Mouse (Mus musculus): ENCODE measurements at regions not wholly inside any gene's neighbourhood (a gene's known extent, or its start where the extent isn't known, plus 50 kb on each side); places are given as distances from the start of the nearest gene placed in this dataset.

DNA sequence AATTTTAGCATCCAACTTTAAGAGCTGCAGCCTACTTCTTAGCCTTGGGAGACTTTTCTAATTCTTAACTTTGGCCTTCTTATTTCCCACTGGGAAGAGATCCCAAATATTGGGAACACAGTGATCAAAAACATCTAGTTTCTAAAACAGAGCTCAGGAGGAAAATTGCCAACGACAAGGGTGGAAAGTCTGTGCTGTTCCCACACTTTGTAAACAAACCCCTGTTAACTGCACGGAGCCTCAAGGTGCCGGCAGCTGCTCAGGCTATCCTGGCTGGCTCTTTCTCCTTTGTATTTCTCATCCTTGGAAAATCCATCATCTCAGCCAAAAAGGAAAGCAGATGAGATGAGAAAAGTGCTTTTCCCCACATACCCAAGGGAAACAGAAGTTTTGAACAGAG lies 84.9 kb downstream of the Impad1 start:
- Histone ChIP-seq H3K4me2 (ENCODE audit: low read depth) (no peak overlapping the region), H3K27me3 (ENCODE audit: insufficient read depth, low read length) (no peaks in the 10 kb centered on the region), H3K36me3 (ENCODE audit: insufficient read depth) (no peaks in the 10 kb centered on the region), H3K9me3 (ENCODE audit: low read length) (no peaks in the 10 kb centered on the region), H3K27ac (ENCODE audit: low read depth, low read length) (no peak overlapping the region), H3K4me1 (ENCODE audit: insufficient read depth) (no peaks in the 10 kb centered on the region), H3K9ac (no peak overlapping the region), H3K4me3 (ENCODE audit: low read depth, low read length) (no peak overlapping the region)
- 24% methylated on average over 3 of the region's 3 CpGs for WGBS
- DNase-seq (no peak), ATAC-seq (no peak)
- TF ChIP-seq CTCF (IDR thresholded peaks at IDR 0.05; ENCODE audit: low read depth), result no peak

DNA sequence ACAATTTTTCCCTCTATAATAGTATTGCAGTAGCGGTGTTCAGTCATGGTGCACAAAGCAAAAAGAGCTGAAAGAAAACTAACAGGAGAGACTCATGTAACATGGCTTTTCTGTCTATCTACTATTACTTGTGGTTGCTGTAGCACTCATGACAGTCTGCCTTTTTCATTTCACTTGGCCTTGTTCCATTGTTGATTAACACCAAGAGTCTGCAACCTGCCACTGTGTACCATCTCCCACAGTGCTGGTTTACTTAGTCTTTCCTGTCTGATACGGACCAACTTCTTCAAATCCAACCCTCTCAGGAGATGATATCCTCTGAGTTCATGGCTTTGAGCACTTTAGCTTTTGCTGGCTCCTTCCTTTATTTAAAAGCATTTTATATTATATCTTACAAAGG lies 94.1 kb downstream of the Impad1 start:
- Histone ChIP-seq H3K9me3 (ENCODE audit: low read length) (no peaks in the 10 kb centered on the region), H3K27me3 (ENCODE audit: insufficient read depth, low read length) (no peaks in the 10 kb centered on the region), H3K4me1 (ENCODE audit: insufficient read depth) (no peaks in the 10 kb centered on the region), H3K4me2 (ENCODE audit: low read depth) (no peak overlapping the region), H3K36me3 (ENCODE audit: insufficient read depth) (no peaks in the 10 kb centered on the region), H3K27ac (ENCODE audit: low read depth, low read length) (no peak overlapping the region), H3K9ac (no peak overlapping the region), H3K4me3 (ENCODE audit: low read depth, low read length) (no peak overlapping the region)
- no peak for TF ChIP-seq CTCF (IDR thresholded peaks at IDR 0.05; ENCODE audit: low read depth)
- DNase-seq (peak; percentile 27), ATAC-seq (peak; percentile 54; the same call in 1 of the 2 replicates)
- whole genome bisulfite sequencing, result 73% methylated on average over 2 of the region's 2 CpGs

DNA sequence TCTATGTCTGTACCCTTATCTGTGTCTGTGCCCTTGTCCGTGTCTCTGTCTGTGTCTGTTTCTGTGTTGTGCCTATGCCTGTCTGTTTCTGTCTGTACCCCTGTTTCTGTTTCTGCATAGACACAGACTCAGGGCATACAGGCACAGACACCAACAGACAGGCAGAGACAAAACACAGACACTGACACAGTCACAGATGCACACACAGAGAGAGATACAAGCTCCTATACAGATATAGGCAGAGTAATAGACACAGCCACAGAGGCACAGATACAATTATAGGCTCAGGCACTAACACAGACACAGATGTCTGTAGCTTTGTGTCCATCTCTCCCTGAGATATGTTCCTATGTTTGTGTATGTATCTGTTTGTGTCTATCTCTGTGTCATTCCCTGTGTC lies 97.7 kb downstream of the Impad1 start:
- no peak overlapping the region for H3K4me2 ChIP-seq (ENCODE audit: low read depth)
- H3K9me3 ChIP-seq (ENCODE audit: low read length), result no peaks in the 10 kb centered on the region
- WGBS, result 70% methylated on average over 1 of the region's 1 CpGs
- H3K4me3 ChIP-seq (ENCODE audit: low read depth, low read length), result no peak overlapping the region
- no peak overlapping the region for H3K9ac ChIP-seq
- no peaks in the 10 kb centered on the region for H3K4me1 ChIP-seq (ENCODE audit: insufficient read depth)
- DNase-seq (no peak), ATAC-seq (peak; percentile 66; the same call in 1 of the 2 replicates)
- TF ChIP-seq CTCF (IDR thresholded peaks at IDR 0.05; ENCODE audit: low read depth), result no peak
- no peak overlapping the region for H3K27ac ChIP-seq (ENCODE audit: low read depth, low read length)
- H3K27me3 ChIP-seq (ENCODE audit: insufficient read depth, low read length), result no peaks in the 10 kb centered on the region
- H3K36me3 ChIP-seq (ENCODE audit: insufficient read depth), result no peaks in the 10 kb centered on the region

DNA sequence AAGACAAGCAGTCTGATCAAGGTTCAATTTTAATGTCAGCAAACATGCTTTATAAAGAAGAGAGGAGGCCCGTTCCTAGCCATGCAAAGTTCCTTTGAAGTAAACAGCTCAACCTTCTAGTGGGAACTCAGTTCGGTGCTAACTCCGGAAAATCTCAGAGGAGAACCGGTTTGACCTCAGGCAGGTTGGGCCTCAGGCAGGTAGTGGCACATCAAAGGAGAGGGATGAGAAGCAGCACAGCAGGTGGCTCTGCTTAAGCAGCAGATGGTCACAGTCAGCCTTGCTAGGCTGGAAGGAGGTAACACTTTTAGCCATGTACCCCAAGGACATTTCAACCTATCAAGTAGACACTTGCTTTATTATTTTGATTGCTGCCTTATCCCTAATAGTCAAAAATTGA lies 106.2 kb downstream of the Impad1 start:
- no peak for TF ChIP-seq CTCF (IDR thresholded peaks at IDR 0.05; ENCODE audit: low read depth)
- ATAC-seq, result no peak
- no peak for DNase-seq
- no peaks in the 10 kb centered on the region for H3K4me1 ChIP-seq (ENCODE audit: insufficient read depth)
- H3K9me3 ChIP-seq (ENCODE audit: low read length), result no peaks in the 10 kb centered on the region
- H3K4me2 ChIP-seq (ENCODE audit: low read depth), result no peak overlapping the region
- H3K27ac ChIP-seq (ENCODE audit: low read depth, low read length), result no peak overlapping the region
- 44% methylated on average over 4 of the region's 4 CpGs for WGBS
- no peaks in the 10 kb centered on the region for H3K36me3 ChIP-seq (ENCODE audit: insufficient read depth)
- no peaks in the 10 kb centered on the region for H3K27me3 ChIP-seq (ENCODE audit: insufficient read depth, low read length)
- H3K4me3 ChIP-seq (ENCODE audit: low read depth, low read length), result no peak overlapping the region
- H3K9ac ChIP-seq, result no peak overlapping the region

DNA sequence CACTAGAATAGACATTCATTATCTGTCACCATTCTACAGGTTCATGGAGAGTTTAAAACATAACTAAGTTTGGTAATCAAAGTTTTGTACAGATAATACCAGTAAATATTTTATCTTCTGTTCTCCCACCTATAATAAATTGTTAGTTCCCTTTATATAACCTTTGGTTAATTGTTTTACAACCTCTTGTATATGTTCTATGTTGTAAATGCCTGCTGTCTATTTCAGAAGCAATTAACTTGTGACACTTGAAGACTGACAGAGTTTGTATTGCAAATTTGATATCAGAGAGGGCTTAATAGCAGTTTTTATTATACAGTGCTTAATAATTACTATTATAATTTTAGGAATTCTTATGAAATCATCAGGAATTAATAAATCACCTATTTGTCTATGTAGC lies 118.5 kb downstream of the Impad1 start:
- TF ChIP-seq CTCF (IDR thresholded peaks at IDR 0.05; ENCODE audit: low read depth), result no peak
- H3K4me3 ChIP-seq (ENCODE audit: low read depth, low read length), result no peak overlapping the region

DNA sequence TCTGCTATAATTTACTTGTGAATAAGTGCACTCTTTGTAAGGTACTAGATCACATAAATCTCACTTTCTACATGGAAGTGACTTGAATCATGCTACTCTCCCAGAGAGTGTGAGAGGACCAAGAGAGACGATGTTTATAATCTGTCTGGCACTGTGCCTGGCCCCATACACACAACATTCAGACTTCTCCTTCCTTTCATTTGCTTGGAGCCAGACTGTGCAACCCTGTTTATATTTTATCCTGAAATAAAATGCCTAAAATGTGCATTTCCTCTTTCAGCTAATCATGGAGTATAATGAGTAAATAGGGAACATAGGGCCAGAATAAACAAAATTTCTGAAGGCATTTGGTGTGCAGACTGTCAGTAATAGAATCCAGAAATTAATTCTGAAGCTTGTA lies 142.9 kb downstream of the Impad1 start:
- no peak for ATAC-seq
- H3K4me3 ChIP-seq (ENCODE audit: low read depth, low read length), result no peak overlapping the region
- 29% methylated on average over 1 of the region's 1 CpGs for WGBS

More for the DNA sequence above, 118.5 kb downstream of the Impad1 start:
- H3K4me2 ChIP-seq (ENCODE audit: low read depth), result no peak overlapping the region
- H3K9ac ChIP-seq, result no peak overlapping the region
- no peaks in the 10 kb centered on the region for H3K9me3 ChIP-seq (ENCODE audit: low read length)
- no peaks in the 10 kb centered on the region for H3K4me1 ChIP-seq (ENCODE audit: insufficient read depth)
- DNase-seq (no peak), ATAC-seq (no peak)
- H3K27ac ChIP-seq (ENCODE audit: low read depth, low read length), result no peak overlapping the region
- no peaks in the 10 kb centered on the region for H3K27me3 ChIP-seq (ENCODE audit: insufficient read depth, low read length)
- no peaks in the 10 kb centered on the region for H3K36me3 ChIP-seq (ENCODE audit: insufficient read depth)

DNA sequence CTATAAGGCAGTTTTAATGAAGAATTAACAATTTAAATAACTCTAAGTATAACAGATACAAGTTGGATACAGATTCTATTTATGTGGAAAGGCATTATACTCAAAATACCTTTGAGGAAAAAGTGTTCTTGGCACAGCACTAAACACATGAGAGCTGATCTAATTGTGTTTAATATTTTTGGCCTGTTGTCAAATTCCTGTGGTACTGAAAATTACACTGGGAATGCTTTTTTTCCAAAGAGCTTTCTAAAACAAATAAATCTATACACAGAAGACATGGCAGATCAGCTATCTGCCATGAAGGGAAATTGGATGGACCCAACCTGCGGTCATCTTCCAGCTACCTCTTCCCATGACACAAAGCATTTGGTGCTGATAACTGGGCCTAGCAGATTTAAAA lies 147.9 kb downstream of the Impad1 start:
- H3K4me2 ChIP-seq (ENCODE audit: low read depth), result no peak overlapping the region
- no peaks in the 10 kb centered on the region for H3K4me1 ChIP-seq (ENCODE audit: insufficient read depth)
- ATAC-seq (no peak), DNase-seq (no peak)
- WGBS, result 97% methylated on average over 1 of the region's 1 CpGs
- H3K27ac ChIP-seq (ENCODE audit: low read depth, low read length), result no peak overlapping the region
- H3K9ac ChIP-seq, result no peak overlapping the region
- no peak for TF ChIP-seq CTCF (IDR thresholded peaks at IDR 0.05; ENCODE audit: low read depth)
- H3K27me3 ChIP-seq (ENCODE audit: insufficient read depth, low read length), result no peaks in the 10 kb centered on the region
- no peaks in the 10 kb centered on the region for H3K36me3 ChIP-seq (ENCODE audit: insufficient read depth)
- no peak overlapping the region for H3K4me3 ChIP-seq (ENCODE audit: low read depth, low read length)
- H3K9me3 ChIP-seq (ENCODE audit: low read length), result no peaks in the 10 kb centered on the region

More for the DNA sequence above, 142.9 kb downstream of the Impad1 start:
- Histone ChIP-seq H3K36me3 (ENCODE audit: insufficient read depth) (no peaks in the 10 kb centered on the region), H3K9ac (no peak overlapping the region), H3K4me2 (ENCODE audit: low read depth) (no peak overlapping the region), H3K27ac (ENCODE audit: low read depth, low read length) (no peak overlapping the region), H3K9me3 (ENCODE audit: low read length) (no peaks in the 10 kb centered on the region), H3K4me1 (ENCODE audit: insufficient read depth) (no peaks in the 10 kb centered on the region), H3K27me3 (ENCODE audit: insufficient read depth, low read length) (no peaks in the 10 kb centered on the region)
- no peak for DNase-seq
- no peak for TF ChIP-seq CTCF (IDR thresholded peaks at IDR 0.05; ENCODE audit: low read depth)

DNA sequence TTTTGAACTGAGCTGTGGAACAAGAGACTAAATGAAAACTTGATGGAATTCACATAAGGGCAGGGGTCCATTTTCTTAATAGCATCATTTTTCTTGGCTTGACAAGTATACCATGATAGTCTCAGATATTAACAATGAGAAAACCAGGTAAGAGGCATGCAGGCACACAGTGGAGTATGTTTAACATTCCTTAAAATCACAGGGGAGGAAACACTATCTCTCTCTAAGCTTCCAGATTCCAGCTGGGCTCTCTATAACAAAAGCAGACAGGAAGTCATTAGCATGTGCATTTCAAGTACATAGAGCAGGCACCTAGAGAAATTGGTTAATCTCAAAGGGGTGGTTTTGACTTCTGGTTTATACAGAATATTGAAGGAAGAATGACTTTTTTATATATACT lies 156.9 kb downstream of the Impad1 start:
- H3K36me3 ChIP-seq (ENCODE audit: insufficient read depth), result no peaks in the 10 kb centered on the region
- H3K4me2 ChIP-seq (ENCODE audit: low read depth), result no peak overlapping the region
- no peak overlapping the region for H3K4me3 ChIP-seq (ENCODE audit: low read depth, low read length)
- ATAC-seq (no peak), DNase-seq (no peak)
- H3K9ac ChIP-seq, result no peak overlapping the region
- no peaks in the 10 kb centered on the region for H3K27me3 ChIP-seq (ENCODE audit: insufficient read depth, low read length)
- no peaks in the 10 kb centered on the region for H3K4me1 ChIP-seq (ENCODE audit: insufficient read depth)
- TF ChIP-seq CTCF (IDR thresholded peaks at IDR 0.05; ENCODE audit: low read depth), result no peak
- no peaks in the 10 kb centered on the region for H3K9me3 ChIP-seq (ENCODE audit: low read length)
- H3K27ac ChIP-seq (ENCODE audit: low read depth, low read length), result no peak overlapping the region
